Mouse (Mus musculus) forebrain, embryonic 11.5 days (tissue): ENCODE data around the gene Clec2g. TPM values are rescaled to one million over a fixed set of nuclear protein-coding genes. Genes with fewer than 3 reads are reported as not detected.
"Not testable (repeated sequence)": the region's sequence is repeated elsewhere in the genome, so short reads cannot be mapped to it uniquely, and the experiment has no call there.

Experiments
- ATAC-seq: fragments of 200-750 bp; cut with Nextera tagmentation; replicated peaks from 2 replicates; pipeline ENCODE4 v1.8.0; 2017; ENCODE audit warnings: moderate TSS enrichment; ENCODE audit not compliant: low FRiP score
- DNase-seq: peaks from one replicate; pipeline ENCODE4 v3.0.0-alpha.2; 2017; ENCODE audit warnings: low spot score
- H3K27ac ChIP-seq: fragments of 300-500 bp; sonication (generic); 2 replicates; pipeline ENCODE4 v1.5.1; 2014; ENCODE audit warnings: low read depth, low read length
- H3K27me3 ChIP-seq: fragments of 300-500 bp; sonication (generic); 2 replicates; pipeline ENCODE4 v1.6.1; 2014; ENCODE audit warnings: mild to moderate bottlenecking, low read length, mixed read lengths; ENCODE audit not compliant: control insufficient read depth, insufficient read depth
- H3K36me3 ChIP-seq: fragments of 300-500 bp; sonication (generic); 2 replicates; pipeline ENCODE4 v1.6.1; 2014; ENCODE audit warnings: mild to moderate bottlenecking, low read length, moderate library complexity, mixed read lengths; ENCODE audit not compliant: control insufficient read depth, insufficient read depth
- H3K4me1 ChIP-seq: fragments of 300-500 bp; sonication (generic); replicated peaks from 2 replicates; pipeline ENCODE4 v1.6.1; 2014; ENCODE audit warnings: low read length, mixed read lengths; ENCODE audit not compliant: control insufficient read depth, insufficient read depth
- H3K4me2 ChIP-seq: fragments of 300-500 bp; sonication (generic); 2 replicates; pipeline ENCODE4 v1.6.1; 2014; ENCODE audit warnings: low read depth, mild to moderate bottlenecking, low read length, moderate library complexity, mixed read lengths; ENCODE audit not compliant: severe bottlenecking
- H3K4me3 ChIP-seq: fragments of 300-500 bp; sonication (generic); 2 replicates; pipeline ENCODE4 v1.5.1; 2014; ENCODE audit warnings: low read depth, low read length
- H3K9ac ChIP-seq: fragments of 300-500 bp; sonication (generic); 2 replicates; pipeline ENCODE4 v1.6.1; 2014; ENCODE audit warnings: low read length
- H3K9me3 ChIP-seq: fragments of 300-500 bp; sonication (generic); 2 replicates; pipeline ENCODE4 v1.6.1; 2016; ENCODE audit warnings: low read length, mixed read lengths; ENCODE audit not compliant: control insufficient read depth
- WGBS: fragments of 180-500 bp; shearing (Covaris S2); extraction: QIAGEN DNeasy Blood & Tissue Kit; methylation state at CpG from one replicate; pipeline ENCODE4 v1.1.7; 2014; 5-methylcytosine and 5-hydroxymethylcytosine counted together
- polyA plus RNA-seq: library from polyadenylated mRNA; unstranded; fragments of >200 nt; fragmentation: Nextera tagmentation; extraction: Ambion mirVana; gene quantifications from 2 replicates; pipeline ENCODE4 v1.2.1, GENCODE M21; 2014

Clec2g gene
- polyA plus RNA-seq, 1 experiment from 2014 or later: not detected

- no peaks in the 10 kb centered on the region for H3K9me3 ChIP-seq
- ATAC-seq: no peak
- H3K27me3 ChIP-seq: no peaks in the 10 kb centered on the region
- no peaks in the 10 kb centered on the region for H3K4me1 ChIP-seq
- H3K4me2 ChIP-seq: no peak overlapping the region
- H3K36me3 ChIP-seq: no peaks in the 10 kb centered on the region
- H3K9ac ChIP-seq: no peak overlapping the region
- no peak for DNase-seq
- no peak overlapping the region for H3K27ac ChIP-seq
- no peak overlapping the region for H3K4me3 ChIP-seq
Observed at GRCm38 (mm10) chr6:128976194-128976593, 42.0 kb downstream of the Clec2g start.

GRCm38 (mm10) chr6:128981951-128982541, 47.9 kb downstream of the Clec2g start:
- not testable (repeated sequence) for H3K27ac ChIP-seq, DNase-seq, H3K4me2 ChIP-seq, H3K4me1 ChIP-seq, H3K27me3 ChIP-seq, H3K9me3 ChIP-seq, H3K4me3 ChIP-seq, ATAC-seq, H3K9ac ChIP-seq, H3K36me3 ChIP-seq
- 88% methylated on average over 4 of the region's 4 CpGs for WGBS

GRCm38 (mm10) chr6:128992337-128992736, 58.2 kb downstream of the Clec2g start:
- Histone ChIP-seq H3K27me3 (peaks cover 3% of the 10 kb centered on the region; the same call in 1 of the 2 replicates), H3K36me3 (no peaks in the 10 kb centered on the region), H3K27ac (no peak overlapping the region), H3K4me1 (no peaks in the 10 kb centered on the region; the same call in 1 of the 2 replicates), H3K4me3 (no peak overlapping the region), H3K9me3 (no peaks in the 10 kb centered on the region), H3K9ac (no peak overlapping the region), H3K4me2 (peak overlapping the region; percentile 11; the same call in 1 of the 2 replicates)
- no peak for DNase-seq
- peak; percentile 63 for ATAC-seq
- WGBS: 3% methylated on average over 2 of the region's 2 CpGs

GRCm38 (mm10) chr6:128992753-128993152, 58.6 kb downstream of the Clec2g start:
- no peaks in the 10 kb centered on the region; the same call in 1 of the 2 replicates for H3K4me1 ChIP-seq
- no peaks in the 10 kb centered on the region for H3K36me3 ChIP-seq
- H3K9ac ChIP-seq: no peak overlapping the region
- H3K9me3 ChIP-seq: no peaks in the 10 kb centered on the region
- no peak overlapping the region for H3K4me3 ChIP-seq
- WGBS: 13% methylated on average over 3 of the region's 3 CpGs
- DNase-seq (no peak), ATAC-seq (peak; percentile 79)
- H3K27ac ChIP-seq: no peak overlapping the region
- H3K27me3 ChIP-seq: peaks cover 3% of the 10 kb centered on the region; the same call in 1 of the 2 replicates
- H3K4me2 ChIP-seq: peak overlapping the region; percentile 11; the same call in 1 of the 2 replicates

GRCm38 (mm10) chr6:128993221-128993620, 59.0 kb downstream of the Clec2g start:
- Histone ChIP-seq H3K9me3 (no peaks in the 10 kb centered on the region), H3K4me3 (no peak overlapping the region), H3K27ac (0 out of 2 replicates have a peak overlapping the region, but pooled peaks have one; percentile 15), H3K4me2 (no peak overlapping the region), H3K27me3 (peaks cover 3% of the 10 kb centered on the region; the same call in 1 of the 2 replicates), H3K9ac (no peak overlapping the region), H3K36me3 (no peaks in the 10 kb centered on the region), H3K4me1 (no peaks in the 10 kb centered on the region; the same call in 1 of the 2 replicates)
- DNase-seq (no peak), ATAC-seq (peak; percentile 1; the same call in 1 of the 2 replicates)
- WGBS: 25% methylated on average over 2 of the region's 2 CpGs

- WGBS: 36% methylated on average over 4 of the region's 4 CpGs
- no peak overlapping the region for H3K9ac ChIP-seq
- peaks cover 3% of the 10 kb centered on the region; the same call in 1 of the 2 replicates for H3K27me3 ChIP-seq
- H3K4me1 ChIP-seq: no peaks in the 10 kb centered on the region; the same call in 1 of the 2 replicates
- no peaks in the 10 kb centered on the region for H3K9me3 ChIP-seq
- no peak overlapping the region for H3K4me2 ChIP-seq
- no peak overlapping the region for H3K4me3 ChIP-seq
- H3K36me3 ChIP-seq: no peaks in the 10 kb centered on the region
- H3K27ac ChIP-seq: no peak overlapping the region
- ATAC-seq (no peak), DNase-seq (no peak)
Observed at GRCm38 (mm10) chr6:128994336-128994735, 60.2 kb downstream of the Clec2g start.

- Histone ChIP-seq H3K36me3 (no peaks in the 10 kb centered on the region), H3K9me3 (no peaks in the 10 kb centered on the region), H3K9ac (no peak overlapping the region), H3K4me3 (no peak overlapping the region), H3K27ac (no peak overlapping the region), H3K4me1 (no peaks in the 10 kb centered on the region; the same call in 1 of the 2 replicates), H3K27me3 (peaks cover 3% of the 10 kb centered on the region; the same call in 1 of the 2 replicates), H3K4me2 (no peak overlapping the region)
- ATAC-seq (no peak), DNase-seq (no peak)
- 36% methylated on average over 5 of the region's 5 CpGs for WGBS
Observed at GRCm38 (mm10) chr6:128994742-128995141, 60.6 kb downstream of the Clec2g start.

- Histone ChIP-seq H3K9me3 (no peaks in the 10 kb centered on the region), H3K9ac (no peak overlapping the region), H3K36me3 (no peaks in the 10 kb centered on the region), H3K4me1 (no peaks in the 10 kb centered on the region; the same call in 1 of the 2 replicates), H3K4me3 (no peak overlapping the region), H3K27ac (no peak overlapping the region), H3K27me3 (peaks cover 3% of the 10 kb centered on the region; the same call in 1 of the 2 replicates), H3K4me2 (no peak overlapping the region)
- DNase-seq (no peak), ATAC-seq (no peak)
- WGBS: 88% methylated on average over 7 of the region's 7 CpGs
Observed at GRCm38 (mm10) chr6:128995250-128996053, 61.3 kb downstream of the Clec2g start.
